Mouse (Mus musculus) neural tube, embryonic 13.5 days (tissue): ENCODE measurements at regions not wholly inside any gene's neighbourhood (a gene's known extent, or its start where the extent isn't known, plus 50 kb on each side); places are given as distances from the start of the nearest gene placed in this dataset.

Experiments
- ATAC-seq: fragments of 200-750 bp; cut with Nextera tagmentation; 2 replicates; pipeline ENCODE4 v1.8.0; 2017; ENCODE audit warnings: low read depth, mild to moderate bottlenecking, moderate TSS enrichment, moderate library complexity
- H3K27ac ChIP-seq: fragments of 300-500 bp; sonication (generic); replicated peaks from 2 replicates; pipeline ENCODE4 v1.5.1; 2015; ENCODE audit warnings: moderate library complexity, mild to moderate bottlenecking, inconsistent platforms
- H3K27me3 ChIP-seq: fragments of 300-500 bp; sonication (generic); 2 replicates; pipeline ENCODE4 v1.6.1; 2015; ENCODE audit warnings: mild to moderate bottlenecking, inconsistent platforms
- H3K36me3 ChIP-seq: fragments of 300-500 bp; sonication (generic); 2 replicates; pipeline ENCODE4 v1.6.1; 2015; ENCODE audit warnings: mild to moderate bottlenecking, inconsistent platforms
- H3K4me1 ChIP-seq: fragments of 300-500 bp; sonication (generic); replicated peaks from 2 replicates; pipeline ENCODE4 v1.6.1; 2015; ENCODE audit warnings: inconsistent platforms
- H3K4me2 ChIP-seq: fragments of 300-500 bp; sonication (generic); 2 replicates; pipeline ENCODE4 v1.6.1; 2015; ENCODE audit warnings: inconsistent platforms, mild to moderate bottlenecking, moderate library complexity
- H3K4me3 ChIP-seq: fragments of 300-500 bp; sonication (generic); 2 replicates; pipeline ENCODE4 v1.5.1; 2015; ENCODE audit warnings: mild to moderate bottlenecking, inconsistent platforms
- H3K9ac ChIP-seq: fragments of 300-500 bp; sonication (generic); 2 replicates; pipeline ENCODE4 v1.6.1; 2015; ENCODE audit warnings: moderate library complexity, mild to moderate bottlenecking, inconsistent platforms
- H3K9me3 ChIP-seq: fragments of 300-500 bp; sonication (generic); 2 replicates; pipeline ENCODE4 v1.6.1; 2016; ENCODE audit warnings: inconsistent platforms
- WGBS: fragments of 180-500 bp; shearing (Covaris S2); methylation state at CpG from one replicate; pipeline ENCODE4 v1.1.7; 2015; 5-methylcytosine and 5-hydroxymethylcytosine counted together

DNA sequence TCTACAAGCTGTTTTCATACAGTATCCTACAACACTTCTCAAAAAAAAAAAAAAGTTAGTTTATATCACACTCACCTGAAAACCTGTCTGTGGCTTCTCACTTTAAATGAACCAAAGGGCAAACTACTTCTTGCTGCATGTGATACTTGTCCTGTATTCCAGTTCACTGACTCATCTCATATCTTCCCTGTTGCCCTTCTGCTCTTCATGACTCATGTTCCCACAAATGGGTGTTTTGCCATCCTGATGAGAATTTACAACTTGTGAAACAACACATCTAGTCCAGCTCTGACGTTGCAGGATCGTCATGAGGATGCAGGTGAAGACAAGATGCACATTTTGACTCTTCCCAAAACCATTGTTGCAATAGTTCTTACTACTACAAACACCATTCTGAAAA lies 2412.7 kb upstream of the Gm7489 start:
- Histone ChIP-seq H3K4me3 (no peak overlapping the region), H3K36me3 (no peaks in the 10 kb centered on the region), H3K4me1 (no peaks in the 10 kb centered on the region), H3K27ac (no peak overlapping the region), H3K9ac (no peak overlapping the region), H3K4me2 (no peak overlapping the region), H3K9me3 (no peaks in the 10 kb centered on the region), H3K27me3 (no peaks in the 10 kb centered on the region)
- 93% methylated on average over 2 of the region's 2 CpGs for whole genome bisulfite sequencing
- no peak for ATAC-seq

DNA sequence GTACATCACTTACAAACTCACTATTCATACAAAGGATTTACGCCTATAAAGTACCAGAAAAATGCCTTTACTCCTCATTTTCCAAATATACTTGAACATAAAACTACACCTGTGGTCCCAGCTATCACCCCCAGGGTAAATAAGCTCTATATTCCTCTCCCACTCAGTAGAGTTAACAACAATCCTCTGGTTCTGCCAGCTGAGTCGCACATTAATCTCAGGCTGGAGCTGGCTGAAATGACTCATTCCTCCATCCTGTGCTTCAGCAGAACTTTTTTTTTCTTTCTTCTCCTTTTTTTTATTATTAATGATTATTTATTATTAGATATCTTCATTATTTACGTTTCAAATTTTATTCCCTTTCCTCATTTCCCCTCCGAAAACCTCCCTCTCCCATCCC lies 2402.8 kb upstream of the Gm7489 start:
- no peaks in the 10 kb centered on the region for H3K27me3 ChIP-seq
- H3K9ac ChIP-seq: no peak overlapping the region
- no peak for ATAC-seq
- WGBS: 85% methylated on average over 4 of the region's 4 CpGs
- no peaks in the 10 kb centered on the region for H3K9me3 ChIP-seq
- no peak overlapping the region for H3K4me3 ChIP-seq
- no peak overlapping the region for H3K4me2 ChIP-seq
- no peak overlapping the region for H3K27ac ChIP-seq
- no peaks in the 10 kb centered on the region for H3K4me1 ChIP-seq
- no peaks in the 10 kb centered on the region for H3K36me3 ChIP-seq

DNA sequence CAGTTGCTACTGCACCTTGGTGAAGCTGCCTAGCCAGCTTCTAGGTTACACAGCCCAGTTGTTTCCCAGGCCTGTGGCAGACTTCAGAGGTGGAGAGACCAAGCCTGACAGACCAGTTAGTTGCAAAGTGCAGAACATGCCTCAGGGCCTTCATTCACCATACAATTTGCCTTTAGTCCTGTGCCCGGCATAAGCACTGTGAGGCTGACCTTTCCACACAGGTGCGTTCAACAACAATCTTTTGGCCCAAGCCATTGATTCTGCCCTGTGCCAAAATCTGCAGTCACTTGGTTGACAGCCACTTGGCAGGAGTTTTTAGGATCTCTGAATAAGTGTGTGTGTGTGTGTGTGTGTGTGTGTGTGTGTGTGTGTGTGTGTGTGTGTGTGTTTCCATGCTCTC lies 2400.5 kb upstream of the Gm7489 start:
- 87% methylated on average over 2 of the region's 2 CpGs for WGBS
- H3K36me3 ChIP-seq: no peaks in the 10 kb centered on the region
- ATAC-seq: no peak
- no peak overlapping the region for H3K9ac ChIP-seq
- no peaks in the 10 kb centered on the region for H3K27me3 ChIP-seq
- H3K27ac ChIP-seq: no peak overlapping the region
- no peak overlapping the region for H3K4me2 ChIP-seq
- H3K4me1 ChIP-seq: no peaks in the 10 kb centered on the region
- no peak overlapping the region for H3K4me3 ChIP-seq
- no peaks in the 10 kb centered on the region for H3K9me3 ChIP-seq

DNA sequence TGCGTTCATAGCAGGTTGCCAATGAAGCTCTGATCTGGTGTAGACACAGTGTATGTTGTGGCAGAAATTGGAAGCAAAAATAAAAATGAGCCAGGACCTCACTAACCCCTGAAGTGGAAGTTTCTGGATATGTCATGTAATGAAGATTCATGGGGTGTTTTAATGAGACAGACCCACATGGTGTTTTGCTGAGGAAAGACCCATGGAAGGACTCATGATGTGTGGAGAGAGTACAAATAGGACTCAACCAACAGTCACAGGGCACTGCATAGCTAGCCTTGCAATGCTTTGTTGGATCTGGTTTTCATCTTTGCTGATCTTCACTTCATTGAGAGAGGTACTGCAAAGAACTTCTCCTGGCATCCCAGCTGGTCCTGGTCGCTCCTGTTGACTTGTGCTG lies 2399.2 kb upstream of the Gm7489 start:
- H3K27ac ChIP-seq: no peak overlapping the region
- H3K4me3 ChIP-seq: no peak overlapping the region
- H3K4me1 ChIP-seq: no peaks in the 10 kb centered on the region
- 86% methylated on average over 2 of the region's 2 CpGs for WGBS
- no peaks in the 10 kb centered on the region for H3K27me3 ChIP-seq
- no peaks in the 10 kb centered on the region for H3K9me3 ChIP-seq
- H3K9ac ChIP-seq: no peak overlapping the region
- H3K36me3 ChIP-seq: no peaks in the 10 kb centered on the region
- H3K4me2 ChIP-seq: no peak overlapping the region
- no peak for ATAC-seq

DNA sequence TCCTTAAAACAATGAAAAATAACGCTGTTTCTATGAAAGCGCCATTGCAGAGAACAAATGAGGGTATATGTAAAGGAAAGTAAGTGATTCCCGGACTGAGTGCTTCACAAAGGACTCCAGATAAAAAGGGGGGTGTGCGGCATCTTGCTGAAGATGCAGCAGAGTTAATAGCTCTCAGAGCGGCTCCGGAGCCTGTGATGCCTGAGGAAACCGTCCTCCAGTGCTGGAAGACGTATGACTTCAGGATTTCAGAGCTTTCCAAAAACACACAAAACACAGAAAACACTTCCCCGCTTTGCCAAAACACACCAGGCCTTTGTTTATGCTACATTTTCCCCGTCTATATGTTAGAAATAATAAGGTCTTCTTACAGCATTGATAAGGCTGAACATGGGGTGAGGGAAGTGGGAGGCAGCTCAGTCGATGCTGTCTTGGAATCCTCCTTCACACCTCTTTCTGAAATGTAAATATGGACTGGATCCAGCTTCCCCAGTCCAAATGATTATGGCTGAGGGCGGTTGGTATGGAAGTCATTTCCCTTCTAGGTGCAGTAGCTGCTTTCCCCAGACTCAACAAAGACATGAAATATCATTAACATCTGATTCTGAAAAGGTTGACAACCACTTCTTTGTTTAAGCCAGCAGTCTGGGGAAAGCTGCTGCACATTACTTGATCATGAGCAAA lies 2382.5 kb upstream of the Gm7489 start:
- Histone ChIP-seq H3K27ac (no peak overlapping the region), H3K9ac (no peak overlapping the region), H3K9me3 (no peaks in the 10 kb centered on the region), H3K36me3 (no peaks in the 10 kb centered on the region), H3K4me2 (no peak overlapping the region), H3K4me1 (0 out of 2 replicates have a peak, but pooled peaks cover 3% of the 10 kb centered on the region), H3K4me3 (no peak overlapping the region), H3K27me3 (no peaks in the 10 kb centered on the region)
- 80% methylated on average over 12 of the region's 12 CpGs for WGBS
- ATAC-seq: no peak

DNA sequence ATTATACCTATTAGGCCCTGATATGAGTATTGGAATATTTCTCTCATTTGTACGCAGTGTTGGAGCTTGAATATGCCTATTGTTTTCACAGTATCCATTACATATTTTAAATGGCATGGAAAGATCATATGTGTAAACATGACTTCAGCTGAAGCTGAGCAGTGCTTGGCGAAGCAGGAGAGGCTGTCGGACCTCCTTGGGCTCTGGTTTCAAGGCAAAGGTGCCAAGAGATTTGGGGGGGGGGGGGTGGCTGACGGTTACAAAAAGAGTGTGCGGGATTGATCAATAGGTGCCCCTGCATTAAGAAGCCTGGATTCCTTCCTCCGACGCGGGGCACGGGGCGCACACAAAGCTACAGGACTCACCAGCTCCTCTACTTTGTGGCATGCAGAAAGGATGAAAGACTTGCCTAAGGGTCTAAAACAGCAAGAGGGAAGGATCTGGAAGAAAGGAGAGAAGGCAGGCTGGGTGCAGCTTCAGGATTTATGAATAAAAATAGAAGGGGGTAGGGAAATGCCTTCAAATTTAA lies 2381.9 kb upstream of the Gm7489 start:
- WGBS: 75% methylated on average over 10 of the region's 10 CpGs
- no peak overlapping the region for H3K9ac ChIP-seq
- 0 out of 2 replicates have a peak overlapping the region, but pooled peaks have one; percentile 7 for H3K4me2 ChIP-seq
- H3K4me1 ChIP-seq: 0 out of 2 replicates have a peak, but pooled peaks cover 3% of the 10 kb centered on the region
- no peaks in the 10 kb centered on the region for H3K27me3 ChIP-seq
- H3K4me3 ChIP-seq: no peak overlapping the region
- H3K9me3 ChIP-seq: no peaks in the 10 kb centered on the region
- no peak for ATAC-seq
- H3K36me3 ChIP-seq: no peaks in the 10 kb centered on the region
- H3K27ac ChIP-seq: no peak overlapping the region

DNA sequence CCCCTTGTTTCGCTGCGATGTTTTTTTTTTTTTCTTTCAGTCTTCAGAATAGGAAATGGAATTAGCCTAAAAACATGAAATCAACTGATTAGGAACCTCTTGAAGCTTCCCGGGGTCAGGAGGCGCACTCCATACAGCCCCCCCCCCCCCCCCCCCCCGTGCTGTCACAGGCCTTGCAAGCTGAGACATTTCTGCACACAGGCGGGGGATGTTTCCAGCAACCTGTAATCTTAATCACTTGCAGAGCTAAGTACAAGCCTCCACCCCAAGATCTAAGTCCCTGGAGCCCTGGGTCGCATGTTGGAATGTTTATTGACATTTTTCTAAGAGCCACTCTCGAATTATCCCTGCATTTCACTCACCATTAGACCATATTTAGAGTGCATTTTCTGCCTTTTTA lies 2381.4 kb upstream of the Gm7489 start:
- Histone ChIP-seq H3K27ac (no peak overlapping the region), H3K27me3 (no peaks in the 10 kb centered on the region), H3K4me1 (0 out of 2 replicates have a peak, but pooled peaks cover 3% of the 10 kb centered on the region), H3K4me2 (no peak overlapping the region), H3K9me3 (no peaks in the 10 kb centered on the region), H3K36me3 (no peaks in the 10 kb centered on the region), H3K9ac (no peak overlapping the region), H3K4me3 (no peak overlapping the region)
- ATAC-seq: no peak
- 44% methylated on average over 8 of the region's 8 CpGs for WGBS

DNA sequence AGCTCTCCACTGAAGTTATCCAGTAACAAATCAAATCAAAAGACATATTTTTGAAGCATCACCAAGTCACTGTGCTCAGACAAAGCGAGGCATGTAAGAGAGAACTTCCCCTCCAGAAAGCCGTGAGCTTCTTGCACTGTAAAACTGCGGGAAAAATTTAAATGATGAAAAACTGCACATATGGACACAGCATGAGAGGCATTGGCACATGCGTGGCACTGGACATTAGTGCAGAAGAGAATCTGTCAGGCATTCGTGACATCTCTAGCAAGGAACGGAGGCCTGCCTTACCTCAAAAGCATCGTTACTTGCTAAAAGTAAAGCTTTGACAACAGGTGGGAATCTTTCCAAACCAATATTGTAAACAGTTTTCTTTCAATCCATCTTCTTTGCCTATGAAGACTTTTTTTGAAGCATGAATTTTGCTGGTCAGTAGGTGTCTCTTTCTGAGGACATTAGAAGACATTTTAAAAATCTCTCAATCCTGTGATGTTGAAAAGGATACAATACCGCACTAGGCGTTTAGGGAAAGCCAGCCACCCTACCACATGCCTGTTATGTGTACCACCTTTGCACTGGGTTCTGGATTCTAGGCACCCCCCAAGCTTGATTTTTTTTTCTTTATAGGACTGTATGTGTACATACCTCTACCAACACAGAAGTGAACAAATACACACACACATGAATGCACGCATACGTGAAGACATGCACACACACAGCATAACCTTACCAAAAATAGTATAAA lies 2380.5 kb upstream of the Gm7489 start:
- H3K4me1 ChIP-seq: 0 out of 2 replicates have a peak, but pooled peaks cover 3% of the 10 kb centered on the region
- H3K27me3 ChIP-seq: no peaks in the 10 kb centered on the region
- no peaks in the 10 kb centered on the region for H3K9me3 ChIP-seq
- H3K9ac ChIP-seq: no peak overlapping the region
- no peaks in the 10 kb centered on the region for H3K36me3 ChIP-seq
- no peak overlapping the region for H3K27ac ChIP-seq
- no peak overlapping the region for H3K4me3 ChIP-seq
- WGBS: 84% methylated on average over 11 of the region's 11 CpGs
- ATAC-seq: no peak
- no peak overlapping the region for H3K4me2 ChIP-seq

DNA sequence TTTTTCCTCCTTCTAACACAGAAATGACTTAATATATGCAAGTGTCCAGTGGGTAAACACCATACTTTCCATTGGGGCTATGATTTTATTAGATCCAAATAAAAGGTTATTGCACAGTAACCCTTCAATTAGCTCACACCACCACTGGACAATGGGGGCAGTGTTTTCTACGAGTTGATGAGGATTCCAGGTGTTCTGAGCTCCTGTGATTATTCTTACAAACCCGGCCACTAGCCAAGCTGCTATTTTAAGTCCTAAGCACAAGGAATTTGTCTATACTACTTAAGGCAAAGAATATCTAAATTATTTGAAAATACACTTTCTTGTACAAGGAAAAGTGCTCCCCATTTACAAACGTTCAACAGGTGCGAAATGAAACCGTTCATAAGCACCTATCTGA lies 2379.9 kb upstream of the Gm7489 start:
- Histone ChIP-seq H3K9ac (no peak overlapping the region), H3K9me3 (no peaks in the 10 kb centered on the region), H3K4me3 (no peak overlapping the region), H3K27ac (no peak overlapping the region), H3K4me1 (0 out of 2 replicates have a peak, but pooled peaks cover 3% of the 10 kb centered on the region), H3K27me3 (no peaks in the 10 kb centered on the region), H3K4me2 (no peak overlapping the region), H3K36me3 (no peaks in the 10 kb centered on the region)
- WGBS: 83% methylated on average over 5 of the region's 5 CpGs
- ATAC-seq: no peak

DNA sequence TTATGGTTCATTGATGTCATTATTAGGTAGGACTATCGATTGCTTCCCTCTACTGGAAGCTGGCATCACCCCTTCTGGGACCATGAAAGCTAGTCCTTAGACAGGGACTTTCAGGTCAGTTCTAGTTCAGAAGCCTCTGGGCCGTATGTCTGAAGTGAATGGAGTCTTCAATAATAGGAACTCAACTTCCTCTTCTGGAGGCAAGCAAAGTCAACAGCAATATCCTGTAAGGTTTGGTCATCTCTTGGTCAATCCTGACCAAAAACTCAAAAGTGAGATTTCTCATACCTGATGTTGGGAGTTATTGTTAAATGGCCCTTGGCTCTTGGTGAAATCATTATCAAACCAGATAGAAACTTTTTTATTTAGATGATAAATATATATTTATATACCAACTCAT lies 2377.6 kb upstream of the Gm7489 start:
- H3K36me3 ChIP-seq: no peaks in the 10 kb centered on the region
- 0 out of 2 replicates have a peak, but pooled peaks cover 7% of the 10 kb centered on the region for H3K4me1 ChIP-seq
- no peak for ATAC-seq
- no peaks in the 10 kb centered on the region for H3K27me3 ChIP-seq
- no peak overlapping the region for H3K4me3 ChIP-seq
- H3K27ac ChIP-seq: no peak overlapping the region
- H3K4me2 ChIP-seq: no peak overlapping the region
- 94% methylated on average over 2 of the region's 2 CpGs for WGBS
- no peak overlapping the region for H3K9ac ChIP-seq
- no peaks in the 10 kb centered on the region for H3K9me3 ChIP-seq

DNA sequence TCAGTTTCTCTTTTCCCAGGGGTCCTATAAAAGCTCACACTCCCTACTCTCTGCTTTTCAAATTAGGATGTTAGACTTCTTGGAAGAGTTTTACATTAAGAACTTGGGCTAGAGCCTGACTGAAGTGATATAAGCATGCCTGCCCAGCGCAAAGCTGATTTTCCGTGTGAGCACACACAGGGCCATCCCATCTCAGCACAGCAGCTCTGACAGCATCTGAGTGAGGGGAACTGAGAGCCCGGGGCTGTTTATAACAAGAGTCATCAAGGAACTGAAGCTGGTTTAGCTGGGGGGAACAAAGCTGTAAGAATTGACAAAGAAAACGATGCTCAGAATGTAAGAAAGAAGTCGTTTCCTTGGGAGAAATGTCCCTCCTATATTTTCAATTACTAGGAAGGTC lies 2373.4 kb upstream of the Gm7489 start:
- no peak overlapping the region for H3K4me3 ChIP-seq
- no peak overlapping the region for H3K27ac ChIP-seq
- H3K9ac ChIP-seq: no peak overlapping the region
- no peaks in the 10 kb centered on the region for H3K27me3 ChIP-seq
- 35% methylated on average over 5 of the region's 5 CpGs for WGBS
- H3K9me3 ChIP-seq: no peaks in the 10 kb centered on the region
- H3K36me3 ChIP-seq: no peaks in the 10 kb centered on the region
- no peak for ATAC-seq
- 0 out of 2 replicates have a peak, but pooled peaks cover 3% of the 10 kb centered on the region for H3K4me1 ChIP-seq
- H3K4me2 ChIP-seq: no peak overlapping the region

DNA sequence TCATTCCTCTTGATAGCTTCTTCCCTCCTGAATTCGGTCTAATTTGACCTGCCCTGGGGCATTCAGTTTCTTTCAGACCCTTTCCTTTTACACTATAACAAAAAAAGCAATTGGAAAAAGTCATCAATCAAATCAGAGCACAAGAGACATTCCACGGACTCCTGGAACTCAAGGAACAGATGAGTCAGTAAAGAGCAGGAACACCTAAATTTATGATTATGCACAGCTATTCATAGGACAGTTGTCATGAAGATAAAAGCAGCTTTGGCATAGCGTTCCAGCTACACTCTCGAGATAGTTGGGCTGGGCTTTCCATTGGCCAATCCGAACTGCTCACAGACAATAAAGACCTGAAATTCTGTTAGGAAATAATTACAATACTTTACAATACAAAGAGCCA lies 2348.4 kb upstream of the Gm7489 start:
- H3K27me3 ChIP-seq: no peaks in the 10 kb centered on the region
- H3K27ac ChIP-seq: no peak overlapping the region
- H3K9me3 ChIP-seq: no peaks in the 10 kb centered on the region
- ATAC-seq: no peak
- no peaks in the 10 kb centered on the region for H3K4me1 ChIP-seq
- H3K36me3 ChIP-seq: no peaks in the 10 kb centered on the region
- no peak overlapping the region for H3K4me2 ChIP-seq
- no peak overlapping the region for H3K4me3 ChIP-seq
- no peak overlapping the region for H3K9ac ChIP-seq
- WGBS: 18% methylated on average over 5 of the region's 5 CpGs
